Mouse (Mus musculus): ENCODE measurements around the gene Cdc42ep4. TPM values are rescaled to one million over a fixed set of nuclear protein-coding genes. Genes with fewer than 3 reads are reported as not detected.

Gene Cdc42ep4
- polyA plus RNA-seq, 1 experiment from 2014 or later = 49.5 TPM

DNA sequence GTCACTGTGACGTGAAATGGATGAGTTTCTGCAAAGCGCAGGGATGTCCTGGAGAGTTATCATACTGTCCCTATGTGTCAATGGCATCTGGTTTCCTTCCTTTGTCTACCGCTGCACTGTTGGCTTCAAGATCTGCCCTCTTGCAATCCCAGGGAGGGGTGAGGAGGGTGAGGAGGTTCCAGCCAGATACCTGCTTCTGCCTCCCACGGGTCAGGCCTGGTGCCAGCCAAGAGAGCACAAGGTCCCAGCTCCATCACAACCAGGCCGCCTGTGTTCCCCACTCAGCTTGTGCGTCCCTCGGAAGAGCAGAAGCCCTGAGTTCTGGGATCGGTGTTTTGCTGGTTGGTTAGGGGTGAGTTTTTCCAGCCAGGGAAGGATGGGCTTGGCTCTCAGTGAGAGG is 15.6 kb upstream of the Cdc42ep4 start:
- H3K36me3 ChIP-seq (ENCODE audit: control insufficient read depth, insufficient read depth, low read length) = no peaks in the 10 kb centered on the region
- no peak for ATAC-seq (ENCODE audit: low FRiP score, low TSS enrichment)
- WGBS = 67% methylated on average over 8 of the region's 8 CpGs
- no peak overlapping the region for H3K9ac ChIP-seq (replicated peaks; ENCODE audit: low read length)
- peaks cover 14% of the 10 kb centered on the region for H3K4me1 ChIP-seq (ENCODE audit: control insufficient read depth, insufficient read depth, low read length)
- no peak for DNase-seq
- no peak overlapping the region for H3K27ac ChIP-seq (replicated peaks; ENCODE audit: low read depth, low read length)
- no peak overlapping the region for H3K4me3 ChIP-seq (replicated peaks; ENCODE audit: low read depth, low read length)
- H3K4me2 ChIP-seq (ENCODE audit: low read length) = no peak overlapping the region
- H3K9me3 ChIP-seq (ENCODE audit: control insufficient read depth, low read length) = no peaks in the 10 kb centered on the region
- no peaks in the 10 kb centered on the region for H3K27me3 ChIP-seq (ENCODE audit: control insufficient read depth, insufficient read depth, low read length)

DNA sequence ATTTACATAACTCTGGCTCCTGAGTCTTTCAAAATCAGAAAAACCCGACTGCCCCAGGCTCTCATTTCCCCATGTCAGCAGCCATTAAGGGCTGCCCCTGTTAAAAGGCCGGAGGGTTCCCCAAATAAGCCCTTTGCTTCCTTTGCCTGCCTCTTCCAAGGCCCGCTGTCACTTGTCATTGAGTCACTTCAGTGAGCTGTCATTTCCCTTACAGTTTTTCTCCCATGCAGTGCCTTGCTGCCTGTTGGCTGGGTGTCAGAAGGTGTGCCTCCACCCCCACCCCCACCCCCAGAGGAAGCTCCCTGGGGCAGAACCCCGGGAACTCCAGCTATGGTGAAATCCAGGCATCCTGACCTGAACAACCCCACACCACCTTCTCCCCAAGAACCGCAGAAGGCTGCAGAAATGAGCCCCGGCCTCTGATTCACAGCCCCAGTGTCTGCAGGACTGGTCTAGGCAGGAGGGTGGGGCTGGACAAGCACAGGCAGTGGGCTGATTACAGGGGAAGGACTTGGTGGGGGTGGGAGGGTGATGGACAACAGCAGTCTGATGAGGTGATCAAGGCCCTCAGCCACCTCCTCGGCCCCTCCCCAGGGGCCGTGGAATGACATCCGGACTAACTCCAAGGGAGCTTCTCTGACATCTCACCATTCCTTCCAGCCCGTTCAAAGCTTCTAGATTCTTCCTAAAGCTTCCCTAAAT is 14.8 kb upstream of the Cdc42ep4 start:
- 60% methylated on average over 10 of the region's 10 CpGs for WGBS
- peaks cover 14% of the 10 kb centered on the region for H3K4me1 ChIP-seq (ENCODE audit: control insufficient read depth, insufficient read depth, low read length)
- ATAC-seq (ENCODE audit: low FRiP score, low TSS enrichment) (no peak), DNase-seq (no peak)
- no peak overlapping the region for H3K9ac ChIP-seq (replicated peaks; ENCODE audit: low read length)
- H3K4me2 ChIP-seq (ENCODE audit: low read length) = no peak overlapping the region
- no peaks in the 10 kb centered on the region for H3K9me3 ChIP-seq (ENCODE audit: control insufficient read depth, low read length)
- no peaks in the 10 kb centered on the region for H3K36me3 ChIP-seq (ENCODE audit: control insufficient read depth, insufficient read depth, low read length)
- 0 out of 2 replicates have a peak overlapping the region, but pooled peaks have one; percentile 8 for H3K27ac ChIP-seq (replicated peaks; ENCODE audit: low read depth, low read length)
- no peak overlapping the region for H3K4me3 ChIP-seq (replicated peaks; ENCODE audit: low read depth, low read length)
- H3K27me3 ChIP-seq (ENCODE audit: control insufficient read depth, insufficient read depth, low read length) = no peaks in the 10 kb centered on the region

DNA sequence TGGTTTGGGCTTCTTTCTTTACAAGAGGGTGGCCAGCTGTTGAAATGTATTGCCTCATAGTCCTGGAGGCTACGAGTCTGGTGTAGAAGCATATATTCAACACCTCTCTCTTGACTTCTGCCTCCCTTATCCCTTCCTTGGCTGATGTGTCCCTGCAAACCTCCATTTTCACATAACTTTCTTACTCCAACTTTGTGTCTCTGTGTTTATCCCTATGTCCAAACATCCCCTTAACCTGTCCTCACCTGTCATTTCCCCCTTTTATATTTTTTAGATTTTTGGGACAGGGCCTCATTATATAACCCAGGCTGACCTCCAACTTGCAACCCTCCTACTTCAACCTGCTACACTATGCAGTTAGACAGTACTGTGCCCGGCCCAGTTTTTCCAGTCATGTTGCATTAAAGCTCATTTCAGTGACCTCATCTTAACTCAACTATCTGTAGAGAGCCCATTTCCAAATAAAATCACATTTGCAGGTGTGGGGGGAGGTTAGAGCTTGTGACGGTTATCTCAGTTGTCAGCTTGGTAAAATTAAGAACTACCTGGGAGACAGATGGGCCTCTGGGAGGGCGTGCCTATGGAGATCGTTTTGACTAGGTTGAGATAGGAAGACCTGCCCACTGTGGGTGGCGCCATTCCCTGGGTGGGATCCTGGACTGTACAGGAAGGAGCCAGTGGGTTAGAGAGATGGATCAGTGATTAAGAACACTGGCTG is 12.6 kb upstream of the Cdc42ep4 start:
- Histone ChIP-seq H3K9me3 (ENCODE audit: control insufficient read depth, low read length) (no peaks in the 10 kb centered on the region), H3K4me1 (ENCODE audit: control insufficient read depth, insufficient read depth, low read length) (peaks cover 14% of the 10 kb centered on the region), H3K4me2 (ENCODE audit: low read length) (no peak overlapping the region), H3K27ac (replicated peaks; ENCODE audit: low read depth, low read length) (no peak overlapping the region), H3K4me3 (replicated peaks; ENCODE audit: low read depth, low read length) (no peak overlapping the region), H3K9ac (replicated peaks; ENCODE audit: low read length) (no peak overlapping the region), H3K36me3 (ENCODE audit: control insufficient read depth, insufficient read depth, low read length) (no peaks in the 10 kb centered on the region), H3K27me3 (ENCODE audit: control insufficient read depth, insufficient read depth, low read length) (no peaks in the 10 kb centered on the region)
- no peak for DNase-seq
- WGBS = 97% methylated on average over 6 of the region's 6 CpGs
- ATAC-seq (ENCODE audit: low FRiP score, low TSS enrichment) = no peak

DNA sequence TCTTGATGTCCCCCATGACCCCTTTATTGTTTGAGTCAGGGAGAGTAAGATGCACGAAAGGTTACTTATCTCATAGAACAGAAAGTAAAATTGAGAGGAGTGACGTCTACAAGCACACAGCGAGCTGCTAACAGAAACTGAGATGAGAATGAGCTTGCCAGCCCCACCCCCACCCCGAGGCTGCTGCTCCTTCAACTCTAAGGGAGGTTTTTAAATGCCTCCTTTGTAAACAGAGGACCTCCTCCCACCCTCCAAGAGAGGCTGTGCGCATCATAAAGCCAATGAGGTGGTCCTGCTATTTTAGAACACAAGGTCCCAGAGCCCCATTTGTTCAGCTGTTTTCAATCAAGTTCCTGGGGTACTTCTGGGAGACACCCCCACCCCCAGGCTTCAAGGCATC is 11.8 kb upstream of the Cdc42ep4 start:
- Histone ChIP-seq H3K27me3 (ENCODE audit: control insufficient read depth, insufficient read depth, low read length) (no peaks in the 10 kb centered on the region), H3K9me3 (ENCODE audit: control insufficient read depth, low read length) (no peaks in the 10 kb centered on the region), H3K4me3 (replicated peaks; ENCODE audit: low read depth, low read length) (no peak overlapping the region), H3K4me2 (ENCODE audit: low read length) (no peak overlapping the region), H3K27ac (replicated peaks; ENCODE audit: low read depth, low read length) (no peak overlapping the region), H3K36me3 (ENCODE audit: control insufficient read depth, insufficient read depth, low read length) (no peaks in the 10 kb centered on the region), H3K9ac (replicated peaks; ENCODE audit: low read length) (no peak overlapping the region), H3K4me1 (ENCODE audit: control insufficient read depth, insufficient read depth, low read length) (peaks cover 14% of the 10 kb centered on the region)
- 24% methylated on average over 5 of the region's 5 CpGs for WGBS
- no peak for ATAC-seq (ENCODE audit: low FRiP score, low TSS enrichment)
- DNase-seq = no peak

DNA sequence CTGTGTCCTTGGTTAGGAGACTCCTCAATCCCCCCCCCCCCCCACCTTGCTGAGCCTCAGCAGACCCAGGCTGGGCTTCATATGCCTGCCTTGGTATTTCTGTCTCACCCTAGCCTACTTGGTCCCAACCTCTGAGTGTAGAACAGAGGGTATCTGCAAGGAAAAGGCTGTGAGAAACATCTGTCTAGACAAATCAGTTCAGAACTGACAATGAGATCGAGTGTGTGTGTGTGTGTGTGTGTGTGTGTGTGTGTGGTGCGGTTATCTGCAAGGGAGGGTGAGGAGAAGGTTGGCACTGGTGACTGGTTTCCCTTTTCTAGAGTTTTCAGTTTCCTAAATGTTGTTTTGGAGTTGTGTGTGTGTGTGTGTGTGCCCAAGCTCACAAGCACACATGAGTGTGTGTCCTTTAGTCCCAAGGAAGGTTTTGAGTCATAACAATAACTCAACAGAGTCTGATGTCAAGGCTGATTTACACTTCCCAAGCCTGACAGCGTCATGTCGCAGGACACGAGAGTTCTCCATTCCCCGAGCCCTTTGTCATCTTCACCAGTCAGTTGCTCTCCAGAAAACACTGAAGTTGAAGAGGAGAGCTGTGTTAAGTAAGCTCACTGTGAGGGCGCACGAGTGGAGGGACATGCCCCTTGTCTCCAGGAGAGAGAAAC is 10.6 kb upstream of the Cdc42ep4 start:
- H3K27ac ChIP-seq (replicated peaks; ENCODE audit: low read depth, low read length) = no peak overlapping the region
- H3K27me3 ChIP-seq (ENCODE audit: control insufficient read depth, insufficient read depth, low read length) = no peaks in the 10 kb centered on the region
- ATAC-seq (ENCODE audit: low FRiP score, low TSS enrichment) (no peak), DNase-seq (no peak)
- H3K9ac ChIP-seq (replicated peaks; ENCODE audit: low read length) = no peak overlapping the region
- 85% methylated on average over 8 of the region's 8 CpGs for WGBS
- H3K4me3 ChIP-seq (replicated peaks; ENCODE audit: low read depth, low read length) = no peak overlapping the region
- H3K4me1 ChIP-seq (ENCODE audit: control insufficient read depth, insufficient read depth, low read length) = peaks cover 14% of the 10 kb centered on the region
- H3K9me3 ChIP-seq (ENCODE audit: control insufficient read depth, low read length) = no peaks in the 10 kb centered on the region
- no peak overlapping the region for H3K4me2 ChIP-seq (ENCODE audit: low read length)
- no peaks in the 10 kb centered on the region for H3K36me3 ChIP-seq (ENCODE audit: control insufficient read depth, insufficient read depth, low read length)

DNA sequence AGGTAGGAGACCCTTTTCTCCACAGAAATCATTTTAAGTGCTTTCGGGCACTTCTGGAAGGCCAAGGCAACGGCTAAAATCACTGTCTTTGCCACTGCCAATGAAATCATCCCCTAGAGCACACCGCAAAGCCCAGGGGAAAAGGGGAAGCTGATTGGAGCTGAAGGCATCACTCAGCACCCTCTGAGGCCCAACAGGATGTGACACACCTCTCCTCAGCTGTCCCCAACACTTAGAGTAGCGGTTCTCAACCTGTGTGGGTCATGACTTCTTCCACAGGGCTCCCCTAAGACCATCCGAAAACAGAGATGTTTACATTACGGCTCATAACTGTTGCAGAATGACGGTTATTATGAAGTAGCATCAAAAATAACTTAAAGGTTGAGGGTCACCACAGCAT is 10.0 kb upstream of the Cdc42ep4 start:
- no peaks in the 10 kb centered on the region for H3K9me3 ChIP-seq (ENCODE audit: control insufficient read depth, low read length)
- no peak overlapping the region for H3K4me3 ChIP-seq (replicated peaks; ENCODE audit: low read depth, low read length)
- 89% methylated on average over 7 of the region's 7 CpGs for WGBS
- no peak for ATAC-seq (ENCODE audit: low FRiP score, low TSS enrichment)
- no peak overlapping the region for H3K4me2 ChIP-seq (ENCODE audit: low read length)
- DNase-seq = no peak
- no peak overlapping the region for H3K27ac ChIP-seq (replicated peaks; ENCODE audit: low read depth, low read length)
- peaks cover 9% of the 10 kb centered on the region for H3K4me1 ChIP-seq (ENCODE audit: control insufficient read depth, insufficient read depth, low read length)
- H3K9ac ChIP-seq (replicated peaks; ENCODE audit: low read length) = no peak overlapping the region
- no peaks in the 10 kb centered on the region for H3K27me3 ChIP-seq (ENCODE audit: control insufficient read depth, insufficient read depth, low read length)
- no peaks in the 10 kb centered on the region for H3K36me3 ChIP-seq (ENCODE audit: control insufficient read depth, insufficient read depth, low read length)

DNA sequence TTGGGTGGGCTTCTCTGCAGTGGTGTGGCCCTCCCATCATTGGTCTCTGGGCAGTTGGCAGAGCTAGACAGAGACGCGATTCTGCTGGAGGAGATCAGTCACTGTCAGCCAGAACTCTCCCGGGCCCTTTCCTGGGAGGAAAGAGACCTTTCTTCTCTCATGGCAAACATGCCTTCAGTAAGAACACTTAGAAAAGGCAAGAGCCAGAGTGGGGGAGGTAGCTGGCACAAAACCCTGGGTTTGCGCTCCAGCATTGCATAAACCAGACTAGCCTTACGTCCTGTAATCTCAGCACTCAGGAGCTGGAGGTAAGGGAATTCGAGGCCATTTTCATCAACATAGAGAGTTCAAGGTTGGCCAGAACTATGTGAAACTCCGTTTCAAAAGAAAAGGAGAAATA is 8.8 kb upstream of the Cdc42ep4 start:
- no peak overlapping the region for H3K4me2 ChIP-seq (ENCODE audit: low read length)
- no peaks in the 10 kb centered on the region for H3K9me3 ChIP-seq (ENCODE audit: control insufficient read depth, low read length)
- WGBS = 83% methylated on average over 7 of the region's 7 CpGs
- H3K4me1 ChIP-seq (ENCODE audit: control insufficient read depth, insufficient read depth, low read length) = peaks cover 6% of the 10 kb centered on the region; the same call in 1 of the 2 replicates
- no peak overlapping the region for H3K9ac ChIP-seq (replicated peaks; ENCODE audit: low read length)
- H3K4me3 ChIP-seq (replicated peaks; ENCODE audit: low read depth, low read length) = no peak overlapping the region
- ATAC-seq (ENCODE audit: low FRiP score, low TSS enrichment) (no peak), DNase-seq (no peak)
- no peaks in the 10 kb centered on the region for H3K27me3 ChIP-seq (ENCODE audit: control insufficient read depth, insufficient read depth, low read length)
- H3K36me3 ChIP-seq (ENCODE audit: control insufficient read depth, insufficient read depth, low read length) = no peaks in the 10 kb centered on the region
- no peak overlapping the region for H3K27ac ChIP-seq (replicated peaks; ENCODE audit: low read depth, low read length)

DNA sequence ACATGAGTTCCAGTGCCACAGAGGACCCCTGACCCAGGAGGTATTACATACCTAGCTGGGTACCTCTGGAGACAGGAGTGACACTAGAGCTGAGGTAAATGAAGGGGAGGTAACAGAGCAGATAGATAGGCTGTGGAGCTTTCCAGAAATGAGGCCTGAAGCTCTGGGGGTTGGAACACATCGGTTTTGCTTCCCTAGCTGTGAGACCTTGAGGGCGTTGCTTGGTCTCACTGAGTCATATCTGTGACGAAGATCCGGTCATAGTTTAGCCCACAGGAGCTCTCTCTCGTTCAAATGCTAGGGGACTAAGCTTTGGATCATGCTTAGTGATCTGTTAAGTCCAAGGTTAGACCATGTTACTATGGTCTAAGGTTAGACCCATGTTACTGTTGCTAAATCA is 7.2 kb upstream of the Cdc42ep4 start:
- Histone ChIP-seq H3K36me3 (ENCODE audit: control insufficient read depth, insufficient read depth, low read length) (no peaks in the 10 kb centered on the region), H3K27ac (replicated peaks; ENCODE audit: low read depth, low read length) (no peak overlapping the region), H3K4me1 (ENCODE audit: control insufficient read depth, insufficient read depth, low read length) (peaks cover 6% of the 10 kb centered on the region; the same call in 1 of the 2 replicates), H3K9me3 (ENCODE audit: control insufficient read depth, low read length) (no peaks in the 10 kb centered on the region), H3K27me3 (ENCODE audit: control insufficient read depth, insufficient read depth, low read length) (no peaks in the 10 kb centered on the region), H3K9ac (replicated peaks; ENCODE audit: low read length) (no peak overlapping the region), H3K4me3 (replicated peaks; ENCODE audit: low read depth, low read length) (no peak overlapping the region), H3K4me2 (ENCODE audit: low read length) (no peak overlapping the region)
- WGBS = 87% methylated on average over 5 of the region's 5 CpGs
- ATAC-seq (ENCODE audit: low FRiP score, low TSS enrichment) (no peak), DNase-seq (no peak)

Measured in midbrain, embryonic 14.5 days (tissue).